Mouse (Mus musculus) heart, embryonic 13.5 days (tissue): ENCODE results near the gene Dlg2. TPM values are rescaled to one million over a fixed set of nuclear protein-coding genes. Genes with fewer than 3 reads are reported as not detected.

Source experiments
- ATAC-seq: fragments of 200-750 bp; cut with Nextera tagmentation; 2 replicates; pipeline ENCODE4 v1.8.0; 2017; ENCODE audit warnings: moderate TSS enrichment; ENCODE audit not compliant: insufficient number of reproducible peaks, low FRiP score, low TSS enrichment; ENCODE audit errors: extremely low read depth
- H3K27ac ChIP-seq: fragments of 300-500 bp; sonication (generic); replicated peaks from 2 replicates; pipeline ENCODE4 v1.5.1; 2015; ENCODE audit warnings: moderate library complexity, mild to moderate bottlenecking, inconsistent platforms
- H3K27me3 ChIP-seq: fragments of 300-500 bp; sonication (generic); replicated peaks from 2 replicates; pipeline ENCODE4 v1.6.1; 2015; ENCODE audit warnings: mild to moderate bottlenecking, inconsistent platforms
- H3K36me3 ChIP-seq: fragments of 300-500 bp; sonication (generic); 2 replicates; pipeline ENCODE4 v1.6.1; 2015; ENCODE audit warnings: mild to moderate bottlenecking, inconsistent platforms
- H3K4me1 ChIP-seq: fragments of 300-500 bp; sonication (generic); 2 replicates; pipeline ENCODE4 v1.6.1; 2015; ENCODE audit warnings: inconsistent platforms
- H3K4me2 ChIP-seq: fragments of 300-500 bp; sonication (generic); 2 replicates; pipeline ENCODE4 v1.6.1; 2015; ENCODE audit warnings: inconsistent platforms, mild to moderate bottlenecking, moderate library complexity
- H3K4me3 ChIP-seq: fragments of 300-500 bp; sonication (generic); 2 replicates; pipeline ENCODE4 v1.5.1; 2015; ENCODE audit warnings: moderate library complexity, mild to moderate bottlenecking, inconsistent platforms
- H3K9ac ChIP-seq: fragments of 300-500 bp; sonication (generic); 2 replicates; pipeline ENCODE4 v1.6.1; 2015; ENCODE audit warnings: inconsistent platforms, mild to moderate bottlenecking, moderate library complexity
- H3K9me3 ChIP-seq: fragments of 300-500 bp; sonication (generic); 2 replicates; pipeline ENCODE4 v1.6.1; 2016; ENCODE audit warnings: inconsistent platforms
- WGBS: fragments of 180-500 bp; shearing (Covaris S2); methylation state at CpG from one replicate; pipeline ENCODE4 v1.1.7; 2015; ENCODE audit warnings: mixed read lengths; 5-methylcytosine and 5-hydroxymethylcytosine counted together
- polyA plus RNA-seq: library from polyadenylated mRNA; unstranded; fragments of >200 nt; fragmentation: Nextera tagmentation; extraction: Ambion mirVana; gene quantifications from 2 replicates; pipeline ENCODE4 v1.2.1, GENCODE M21; 2015

The Dlg2 gene
- polyA plus RNA-seq, 1 experiment from 2014 or later, result 7.2 TPM

GRCm38 (mm10) chr7:92461256-92461655, 1984.8 kb downstream of the Dlg2 start:
- H3K4me2 ChIP-seq, result no peak overlapping the region
- no peaks in the 10 kb centered on the region for H3K36me3 ChIP-seq
- no peak overlapping the region for H3K27ac ChIP-seq
- WGBS, result 67% methylated on average over 3 of the region's 3 CpGs
- H3K9me3 ChIP-seq, result no peaks in the 10 kb centered on the region
- ATAC-seq, result no peak
- no peaks in the 10 kb centered on the region for H3K27me3 ChIP-seq
- no peak overlapping the region for H3K9ac ChIP-seq
- H3K4me3 ChIP-seq, result no peak overlapping the region
- peaks cover 29% of the 10 kb centered on the region for H3K4me1 ChIP-seq

GRCm38 (mm10) chr7:92463080-92463877, 1986.8 kb downstream of the Dlg2 start:
- H3K9me3 ChIP-seq, result no peaks in the 10 kb centered on the region
- no peak overlapping the region for H3K9ac ChIP-seq
- no peak overlapping the region for H3K4me3 ChIP-seq
- no peaks in the 10 kb centered on the region for H3K36me3 ChIP-seq
- H3K4me1 ChIP-seq, result peaks cover 9% of the 10 kb centered on the region
- H3K27me3 ChIP-seq, result no peaks in the 10 kb centered on the region
- H3K4me2 ChIP-seq, result no peak overlapping the region
- H3K27ac ChIP-seq, result no peak overlapping the region
- ATAC-seq, result no peak
- WGBS, result 25% methylated on average over 2 of the region's 2 CpGs

- ATAC-seq, result no peak
- H3K4me3 ChIP-seq, result no peak overlapping the region
- WGBS, result 61% methylated on average over 2 of the region's 2 CpGs
These were observed 1987.8 kb downstream of the Dlg2 start for GRCm38 (mm10) chr7:92464290-92464689.

GRCm38 (mm10) chr7:92479143-92479542, 2002.7 kb downstream of the Dlg2 start:
- WGBS, result 62% methylated on average over 1 of the region's 1 CpGs
- H3K27ac ChIP-seq, result no peak overlapping the region
- no peaks in the 10 kb centered on the region for H3K9me3 ChIP-seq
- 0 out of 2 replicates have a peak, but pooled peaks cover 4% of the 10 kb centered on the region for H3K4me1 ChIP-seq
- H3K4me2 ChIP-seq, result no peak overlapping the region
- no peak overlapping the region for H3K9ac ChIP-seq
- H3K4me3 ChIP-seq, result no peak overlapping the region
- ATAC-seq, result no peak
- H3K27me3 ChIP-seq, result no peaks in the 10 kb centered on the region
- H3K36me3 ChIP-seq, result no peaks in the 10 kb centered on the region

More at GRCm38 (mm10) chr7:92464290-92464689, 1987.8 kb downstream of the Dlg2 start:
- Histone ChIP-seq H3K36me3 (no peaks in the 10 kb centered on the region), H3K27ac (no peak overlapping the region), H3K9ac (no peak overlapping the region), H3K4me1 (peaks cover 6% of the 10 kb centered on the region; the same call in 1 of the 2 replicates), H3K27me3 (no peaks in the 10 kb centered on the region), H3K4me2 (no peak overlapping the region), H3K9me3 (no peaks in the 10 kb centered on the region)

- 86% methylated on average over 2 of the region's 2 CpGs for WGBS
- H3K4me2 ChIP-seq, result no peak overlapping the region
- H3K4me3 ChIP-seq, result no peak overlapping the region
- no peak overlapping the region for H3K9ac ChIP-seq
- no peak for ATAC-seq
- H3K36me3 ChIP-seq, result no peaks in the 10 kb centered on the region
- no peaks in the 10 kb centered on the region for H3K27me3 ChIP-seq
- no peaks in the 10 kb centered on the region for H3K9me3 ChIP-seq
- 0 out of 2 replicates have a peak, but pooled peaks cover 4% of the 10 kb centered on the region for H3K4me1 ChIP-seq
- H3K27ac ChIP-seq, result no peak overlapping the region
These were observed 2003.3 kb downstream of the Dlg2 start for GRCm38 (mm10) chr7:92479748-92480147.

- 55% methylated on average over 3 of the region's 3 CpGs for WGBS
- H3K9ac ChIP-seq, result no peak overlapping the region
- no peaks in the 10 kb centered on the region for H3K27me3 ChIP-seq
- no peak for ATAC-seq
- no peak overlapping the region for H3K4me3 ChIP-seq
- H3K27ac ChIP-seq, result no peak overlapping the region
- no peak overlapping the region for H3K4me2 ChIP-seq
- H3K36me3 ChIP-seq, result no peaks in the 10 kb centered on the region
- H3K9me3 ChIP-seq, result no peaks in the 10 kb centered on the region
- H3K4me1 ChIP-seq, result 0 out of 2 replicates have a peak, but pooled peaks cover 2% of the 10 kb centered on the region
These were observed 2006.9 kb downstream of the Dlg2 start for GRCm38 (mm10) chr7:92483346-92483745.

- Histone ChIP-seq H3K4me3 (no peak overlapping the region), H3K27me3 (no peaks in the 10 kb centered on the region), H3K9ac (no peak overlapping the region), H3K9me3 (no peaks in the 10 kb centered on the region), H3K27ac (no peak overlapping the region), H3K36me3 (no peaks in the 10 kb centered on the region), H3K4me1 (0 out of 2 replicates have a peak, but pooled peaks cover 2% of the 10 kb centered on the region), H3K4me2 (no peak overlapping the region)
- 28% methylated on average over 3 of the region's 3 CpGs for WGBS
- ATAC-seq, result no peak
These were observed 2009.6 kb downstream of the Dlg2 start for GRCm38 (mm10) chr7:92485881-92486710.

GRCm38 (mm10) chr7:92486878-92487277, 2010.4 kb downstream of the Dlg2 start:
- H3K9me3 ChIP-seq, result no peaks in the 10 kb centered on the region
- no peak for ATAC-seq
- WGBS, result 86% methylated on average over 4 of the region's 4 CpGs
- H3K4me3 ChIP-seq, result no peak overlapping the region
- 0 out of 2 replicates have a peak, but pooled peaks cover 2% of the 10 kb centered on the region for H3K4me1 ChIP-seq
- H3K36me3 ChIP-seq, result no peaks in the 10 kb centered on the region
- no peak overlapping the region for H3K4me2 ChIP-seq
- no peak overlapping the region for H3K27ac ChIP-seq
- no peak overlapping the region for H3K9ac ChIP-seq
- no peaks in the 10 kb centered on the region for H3K27me3 ChIP-seq

- no peaks in the 10 kb centered on the region for H3K9me3 ChIP-seq
- H3K4me3 ChIP-seq, result no peak overlapping the region
- H3K9ac ChIP-seq, result no peak overlapping the region
- 84% methylated on average over 1 of the region's 1 CpGs for WGBS
- no peak overlapping the region for H3K4me2 ChIP-seq
- no peak overlapping the region for H3K27ac ChIP-seq
- no peaks in the 10 kb centered on the region for H3K27me3 ChIP-seq
- H3K36me3 ChIP-seq, result no peaks in the 10 kb centered on the region
- no peaks in the 10 kb centered on the region for H3K4me1 ChIP-seq
- ATAC-seq, result no peak
These were observed 2015.8 kb downstream of the Dlg2 start for GRCm38 (mm10) chr7:92492262-92492661.

- no peak for ATAC-seq
- Histone ChIP-seq H3K9ac (no peak overlapping the region), H3K27ac (no peak overlapping the region), H3K9me3 (no peaks in the 10 kb centered on the region), H3K4me1 (no peaks in the 10 kb centered on the region), H3K4me2 (no peak overlapping the region), H3K4me3 (no peak overlapping the region), H3K36me3 (no peaks in the 10 kb centered on the region), H3K27me3 (no peaks in the 10 kb centered on the region)
- WGBS, result 74% methylated on average over 2 of the region's 2 CpGs
These were observed 2017.0 kb downstream of the Dlg2 start for GRCm38 (mm10) chr7:92493521-92493920.
